In the genomic region with DNA sequence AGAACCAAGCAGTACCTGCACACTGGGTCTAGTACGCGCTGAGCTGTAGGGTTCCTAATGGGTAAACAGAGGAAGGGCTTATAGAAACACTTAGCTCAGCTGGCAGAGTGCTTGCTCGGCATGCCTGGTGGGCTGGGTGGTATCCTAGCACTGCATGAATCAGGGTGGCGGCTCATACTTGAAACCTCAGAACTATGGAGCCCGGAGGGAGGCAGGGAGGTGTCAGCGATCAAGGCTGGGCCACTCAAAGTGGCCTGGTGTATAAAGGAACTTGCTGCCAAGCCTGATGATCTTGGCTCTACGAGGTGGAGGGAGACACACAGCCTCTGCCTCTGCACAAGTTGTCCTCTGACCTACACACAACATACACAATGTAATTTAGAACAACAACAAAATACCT, we compare ENCODE assay signal across 19 mouse cellular contexts. TPM values are rescaled to one million over a fixed set of nuclear protein-coding genes. Genes with fewer than 3 reads are reported as not detected.
DNase-seq lines count a peak whose midpoint lies in the region; ATAC-seq and TF ChIP-seq lines count a peak whose summit lies in the region.
"Had no signal": no experiment of that assay in that cellular context is flagged by ENCODE, and none has a peak within 500 bp of the region (broad histone marks: within the 10 kb centered on the region; RNA-seq: fewer than 3 reads in every experiment).

No protein-coding gene starts in this region.

- TF ChIP-seq CTCF in gastrocnemius, adult 2 months (IDR thresholded peaks at IDR 0.05), result no peak
- no peak for TF ChIP-seq CTCF in liver, postnatal 0 days (IDR thresholded peaks at IDR 0.05; ENCODE audit: low read depth)
- TF ChIP-seq CTCF in lung, postnatal 0 days (IDR thresholded peaks at IDR 0.05), result no peak

- no peak for TF ChIP-seq EP300 in liver, postnatal 0 days (IDR thresholded peaks at IDR 0.05; ENCODE audit: low read depth)
- no peak for TF ChIP-seq EP300 in lung, postnatal 0 days (IDR thresholded peaks at IDR 0.05)

- peak; percentile 9 for DNase-seq in gastrocnemius, adult 2 months
- no peak for DNase-seq in gastrocnemius, adult 18-20 months (ENCODE audit: low spot score)
- DNase-seq in liver, postnatal 0 days, result no peak
- DNase-seq in lung, postnatal 0 days (ENCODE audit: low spot score), result peak; percentile 53
- DNase-seq in lung, postnatal 14 days, result no peak
- DNase-seq: adrenal gland, adult 8-10 months; adrenal gland, postnatal 36 days; cerebellum, adult 2 months; gastrocnemius, postnatal 36 days; heart, adult 18-20 months; heart, postnatal 14 days had no signal

- H3K9ac ChIP-seq in liver, embryonic 12.5 days, result no peak overlapping the region
- no peak overlapping the region for H3K9ac ChIP-seq in liver, postnatal 0 days (replicated peaks)
- no peak overlapping the region for H3K9ac ChIP-seq in lung, postnatal 0 days (replicated peaks; ENCODE audit: low read depth)
- H3K9ac ChIP-seq in stomach, embryonic 16.5 days (ENCODE audit: low read length), result no peak overlapping the region
- H3K9ac ChIP-seq: forebrain, postnatal 0 days; heart, embryonic 15.5 days; hindbrain, embryonic 13.5 days had no signal

- no peaks in the 10 kb centered on the region for H3K9me3 ChIP-seq in liver, embryonic 12.5 days (replicated peaks)
- no peaks in the 10 kb centered on the region for H3K9me3 ChIP-seq in liver, postnatal 0 days (ENCODE audit: low read length)
- H3K9me3 ChIP-seq in lung, postnatal 0 days (ENCODE audit: low read length), result no peaks in the 10 kb centered on the region
- H3K9me3 ChIP-seq in stomach, embryonic 16.5 days (replicated peaks; ENCODE audit: control insufficient read depth, low read length), result no peaks in the 10 kb centered on the region
- H3K9me3 ChIP-seq: heart, embryonic 10.5 days; heart, embryonic 15.5 days; hindbrain, embryonic 13.5 days had no signal

- no peak overlapping the region for H3K4me3 ChIP-seq in gastrocnemius, adult 2 months
- no peak overlapping the region for H3K4me3 ChIP-seq in liver, embryonic 12.5 days
- H3K4me3 ChIP-seq in liver, postnatal 0 days (ENCODE audit: low read depth, low read length), result no peak overlapping the region
- no peak overlapping the region for H3K4me3 ChIP-seq in lung, postnatal 0 days (ENCODE audit: low read depth, low read length)
- H3K4me3 ChIP-seq in stomach, embryonic 16.5 days (replicated peaks; ENCODE audit: low read length), result no peak overlapping the region
- H3K4me3 ChIP-seq: heart, embryonic 10.5 days; heart, embryonic 15.5 days; hindbrain, embryonic 13.5 days had no signal

- WGBS in liver, embryonic 12.5 days (ENCODE audit: insufficient replicate concordance), result 76% methylated on average over 7 of the region's 7 CpGs
- 72% methylated on average over 7 of the region's 7 CpGs for WGBS in liver, postnatal 0 days (ENCODE audit: insufficient replicate concordance)
- 42% methylated on average over 7 of the region's 7 CpGs for WGBS in lung, postnatal 0 days
- WGBS in stomach, embryonic 16.5 days, result 57% methylated on average over 7 of the region's 7 CpGs

- intact Hi-C loops in gastrocnemius, adult 2 months (cut with DNase I), result no loop called here

- H3K4me2 ChIP-seq in liver, embryonic 12.5 days, result no peak overlapping the region
- H3K4me2 ChIP-seq in liver, postnatal 0 days (ENCODE audit: low read depth, low read length), result no peak overlapping the region
- no peak overlapping the region for H3K4me2 ChIP-seq in lung, postnatal 0 days (replicated peaks; ENCODE audit: low read depth, low read length)
- H3K4me2 ChIP-seq in stomach, embryonic 16.5 days (ENCODE audit: low read depth, low read length), result no peak overlapping the region
- H3K4me2 ChIP-seq: heart, embryonic 15.5 days; hindbrain, embryonic 13.5 days had no signal

- H3K4me1 ChIP-seq in liver, embryonic 12.5 days, result peaks cover 51% of the 10 kb centered on the region
- peaks cover 42% of the 10 kb centered on the region for H3K4me1 ChIP-seq in liver, postnatal 0 days (ENCODE audit: insufficient read depth)
- peaks cover 16% of the 10 kb centered on the region; the same call in 1 of the 2 replicates for H3K4me1 ChIP-seq in lung, postnatal 0 days (ENCODE audit: insufficient read depth, low read depth, low read length)
- peaks cover 34% of the 10 kb centered on the region for H3K4me1 ChIP-seq in stomach, embryonic 16.5 days (ENCODE audit: control insufficient read depth, insufficient read depth, low read length)

- H3K27ac ChIP-seq in gastrocnemius, adult 2 months, result no peak overlapping the region
- 0 out of 2 replicates have a peak overlapping the region, but pooled peaks have one; percentile 30 for H3K27ac ChIP-seq in liver, embryonic 12.5 days
- no peak overlapping the region; the same call in 1 of the 2 replicates for H3K27ac ChIP-seq in liver, postnatal 0 days (ENCODE audit: low read depth)
- peak overlapping the region; percentile 43; the same call in 1 of the 2 replicates for H3K27ac ChIP-seq in lung, postnatal 0 days (ENCODE audit: low read length)
- 0 out of 2 replicates have a peak overlapping the region, but pooled peaks have one; percentile 40 for H3K27ac ChIP-seq in stomach, embryonic 16.5 days (ENCODE audit: low read length)
- H3K27ac ChIP-seq: heart, embryonic 15.5 days; hindbrain, embryonic 13.5 days; hindbrain, postnatal 0 days had no signal

- ATAC-seq in liver, embryonic 12.5 days, result no peak
- ATAC-seq in liver, postnatal 0 days, result no peak
- peak; percentile 50 for ATAC-seq in lung, postnatal 0 days
- ATAC-seq in stomach, embryonic 16.5 days (ENCODE audit: insufficient read depth, low FRiP score), result no peak
- ATAC-seq: hindbrain, postnatal 0 days had no signal

- H3K36me3 ChIP-seq in liver, embryonic 12.5 days, result peaks cover 13% of the 10 kb centered on the region
- H3K36me3 ChIP-seq in liver, postnatal 0 days (replicated peaks; ENCODE audit: insufficient read depth, low read length), result no peaks in the 10 kb centered on the region
- no peaks in the 10 kb centered on the region for H3K36me3 ChIP-seq in lung, postnatal 0 days (ENCODE audit: insufficient read depth, low read length)
- H3K36me3 ChIP-seq in stomach, embryonic 16.5 days (ENCODE audit: control insufficient read depth, insufficient read depth, low read length), result no peaks in the 10 kb centered on the region
- H3K36me3 ChIP-seq: heart, embryonic 15.5 days had no signal

- no peaks in the 10 kb centered on the region for H3K27me3 ChIP-seq in liver, embryonic 12.5 days (replicated peaks)
- H3K27me3 ChIP-seq in liver, postnatal 0 days (ENCODE audit: insufficient read depth, low read length), result no peaks in the 10 kb centered on the region
- no peaks in the 10 kb centered on the region for H3K27me3 ChIP-seq in lung, postnatal 0 days (replicated peaks; ENCODE audit: insufficient read depth, low read length)
- H3K27me3 ChIP-seq in stomach, embryonic 16.5 days (ENCODE audit: control insufficient read depth, insufficient read depth, low read length), result no peaks in the 10 kb centered on the region
- H3K27me3 ChIP-seq: CH12.LX; heart, embryonic 15.5 days; hindbrain, embryonic 13.5 days had no signal

RNA-seq across cellular contexts. Expression of a gene that starts 19.4 kb away (rescaled TPM):
- total RNA-seq in gastrocnemius, adult 2 months (2021), result 10 to 100 TPM; 43.8 to 51.9 TPM
- 10 to 100 TPM; 48.5 to 48.7 TPM for total RNA-seq in gastrocnemius, adult 18-20 months (2021)
- polyA plus RNA-seq in liver, embryonic 12.5 days (2016; fragmentation: Nextera tagmentation; extraction: Ambion mirVana), result 47.9 and 54.8 TPM in 2 replicates
- 37.5 and 37.7 TPM in 2 replicates for polyA plus RNA-seq in liver, postnatal 0 days (2015; fragmentation: Nextera tagmentation; extraction: Ambion mirVana)
- polyA plus RNA-seq in lung, postnatal 0 days (2015; fragmentation: Nextera tagmentation; extraction: Ambion mirVana), result 50.5 and 52.1 TPM in 2 replicates
- 50.8 and 53.7 TPM in 2 replicates for polyA plus RNA-seq in stomach, embryonic 16.5 days (2015; fragmentation: Nextera tagmentation; extraction: Ambion mirVana)

RNA-seq across cellular contexts. Expression of a gene that starts 19.6 kb away (rescaled TPM):
- total RNA-seq in gastrocnemius, adult 2 months (2021), result 10 to 100 TPM; 12.4 to 25.8 TPM
- 10 to 100 TPM; 15.2 to 20.3 TPM for total RNA-seq in gastrocnemius, adult 18-20 months (2021)
- polyA plus RNA-seq in liver, embryonic 12.5 days (2016; fragmentation: Nextera tagmentation; extraction: Ambion mirVana), result 41.0 and 41.7 TPM in 2 replicates
- polyA plus RNA-seq in liver, postnatal 0 days (2015; fragmentation: Nextera tagmentation; extraction: Ambion mirVana), result 32.3 and 32.5 TPM in 2 replicates
- 43.5 and 51.1 TPM in 2 replicates for polyA plus RNA-seq in lung, postnatal 0 days (2015; fragmentation: Nextera tagmentation; extraction: Ambion mirVana)
- 85.2 and 109 TPM in 2 replicates for polyA plus RNA-seq in stomach, embryonic 16.5 days (2015; fragmentation: Nextera tagmentation; extraction: Ambion mirVana)

Comparison
In these comparisons a context has a peak if more than half of its experiments do, and no peak if none do; other contexts are left out.
1. DNase-seq: peak in gastrocnemius, adult 2 months (single experiment) and lung, postnatal 0 days (single experiment); none in gastrocnemius, adult 18-20 months (single experiment), liver, postnatal 0 days (single experiment) and lung, postnatal 14 days (single experiment).
2. H3K27ac ChIP-seq: peak in liver, embryonic 12.5 days (single experiment), lung, postnatal 0 days (single experiment) and stomach, embryonic 16.5 days (single experiment); none in gastrocnemius, adult 2 months (single experiment) and liver, postnatal 0 days (single experiment).